Mouse (Mus musculus): ENCODE data around the gene Pigm.

Pigm gene

GRCm38 (mm10) chr1:172413491-172414230 lies 37.3 kb downstream of the Pigm start:
- DNase-seq (ENCODE audit: low spot score in 2 of 2): no peak

- no peak for DNase-seq (ENCODE audit: low spot score in 2 of 2)
These were observed 37.9 kb downstream of the Pigm start for GRCm38 (mm10) chr1:172414231-172414585.

GRCm38 (mm10) chr1:172415061-172415460 lies 38.7 kb downstream of the Pigm start:
- no peak for DNase-seq (ENCODE audit: low spot score in 2 of 2)

- DNase-seq (ENCODE audit: low spot score in 2 of 2): no peak
These were observed 41.8 kb downstream of the Pigm start for GRCm38 (mm10) chr1:172418173-172418572.

GRCm38 (mm10) chr1:172418642-172419041 lies 42.3 kb downstream of the Pigm start:
- no peak for DNase-seq (ENCODE audit: low spot score in 2 of 2)

- DNase-seq (ENCODE audit: low spot score in 2 of 2): no peak
These were observed 43.8 kb downstream of the Pigm start for GRCm38 (mm10) chr1:172420181-172420580.

GRCm38 (mm10) chr1:172423393-172423792 lies 47.0 kb downstream of the Pigm start:
- no peak for DNase-seq (ENCODE audit: low spot score in 2 of 2)

- DNase-seq (ENCODE audit: low spot score in 2 of 2): no peak
These were observed 50.1 kb downstream of the Pigm start for GRCm38 (mm10) chr1:172426419-172426818.

GRCm38 (mm10) chr1:172427841-172428240 lies 51.5 kb downstream of the Pigm start:
- DNase-seq (ENCODE audit: low spot score in 2 of 2): no peak

GRCm38 (mm10) chr1:172428614-172429013 lies 52.3 kb downstream of the Pigm start:
- no peak for DNase-seq (ENCODE audit: low spot score in 2 of 2)

- no peak for DNase-seq (ENCODE audit: low spot score in 2 of 2)
These were observed 54.4 kb downstream of the Pigm start for GRCm38 (mm10) chr1:172430731-172431220.

GRCm38 (mm10) chr1:172431836-172432586 lies 55.7 kb downstream of the Pigm start:
- no peak for DNase-seq (ENCODE audit: low spot score in 2 of 2)

- DNase-seq (ENCODE audit: low spot score in 2 of 2): no peak
These were observed 56.2 kb downstream of the Pigm start for GRCm38 (mm10) chr1:172432587-172432955.

GRCm38 (mm10) chr1:172433012-172433850 lies 56.9 kb downstream of the Pigm start:
- DNase-seq (ENCODE audit: low spot score in 2 of 2): no peak
